Mouse (Mus musculus) MEL-GATA-1-ER (cell line): ENCODE measurements around the gene Med17.
"Not testable (repeated sequence)": the region's sequence is repeated elsewhere in the genome, so short reads cannot be mapped to it uniquely, and the experiment has no call there.

Source experiments
- DNase-seq: peaks from one replicate; pipeline ENCODE4 v3.0.0-alpha.2; 2012; ENCODE audit warnings: low read depth; ENCODE audit errors: extremely low read depth

The Med17 gene

GRCm38 (mm10) chr9:15279649-15280490 lies at the start of gene Med17:
TSS of gene Med17 (minus strand) at chr9:15279931.
- peak; percentile 94 for DNase-seq

GRCm38 (mm10) chr9:15318170-15318742 lies 38.5 kb upstream of the Med17 start:
- no peak for DNase-seq

- DNase-seq = no peak
Observed at GRCm38 (mm10) chr9:15317223-15318169, 37.8 kb upstream of the Med17 start.

GRCm38 (mm10) chr9:15316296-15316695 lies 36.6 kb upstream of the Med17 start:
- not testable (repeated sequence) for DNase-seq

- DNase-seq = no peak
Observed at GRCm38 (mm10) chr9:15314619-15315018, 34.9 kb upstream of the Med17 start.

GRCm38 (mm10) chr9:15313633-15314032 lies 33.9 kb upstream of the Med17 start:
- DNase-seq = no peak

GRCm38 (mm10) chr9:15312054-15312735 lies 32.5 kb upstream of the Med17 start:
- DNase-seq = peak; percentile 91

GRCm38 (mm10) chr9:15310179-15310578 lies 30.4 kb upstream of the Med17 start:
- DNase-seq = no peak

GRCm38 (mm10) chr9:15309425-15309824 lies 29.7 kb upstream of the Med17 start:
- DNase-seq = no peak

GRCm38 (mm10) chr9:15308254-15308653 lies 28.5 kb upstream of the Med17 start:
- DNase-seq = no peak

GRCm38 (mm10) chr9:15307257-15307656 lies 27.5 kb upstream of the Med17 start:
- no peak for DNase-seq

- no peak for DNase-seq
Observed at GRCm38 (mm10) chr9:15306398-15307119, 26.8 kb upstream of the Med17 start, which contains the start of gene 4931406C07Rik. TSS of gene 4931406C07Rik (minus strand) at chr9:15306448.

- DNase-seq = peak; percentile 93
Observed at GRCm38 (mm10) chr9:15305503-15306397, 26.0 kb upstream of the Med17 start, which contains the start of gene Taf1d. TSS of gene Taf1d (plus strand) at chr9:15306214.

GRCm38 (mm10) chr9:15302881-15303280 lies 23.1 kb upstream of the Med17 start:
- DNase-seq = no peak

GRCm38 (mm10) chr9:15302006-15302405 lies 22.3 kb upstream of the Med17 start:
- DNase-seq = not testable (repeated sequence)

GRCm38 (mm10) chr9:15301399-15301798 lies 21.7 kb upstream of the Med17 start:
- DNase-seq = no peak

- no peak for DNase-seq
Observed at GRCm38 (mm10) chr9:15300056-15300455, 20.3 kb upstream of the Med17 start.

- DNase-seq = no peak
Observed at GRCm38 (mm10) chr9:15298451-15298850, 18.7 kb upstream of the Med17 start.

GRCm38 (mm10) chr9:15297112-15297511 lies 17.4 kb upstream of the Med17 start:
- DNase-seq = no peak
